Mouse (Mus musculus): ENCODE results near the gene Tmod2. TPM values are rescaled to one million over a fixed set of nuclear protein-coding genes. Genes with fewer than 3 reads are reported as not detected.

The Tmod2 gene
- polyA plus RNA-seq, 1 experiment from 2014 or later = 63.2 TPM

- ATAC-seq (ENCODE audit: low FRiP score) = no peak
- H3K9me3 ChIP-seq (ENCODE audit: control insufficient read depth, low read length) = no peaks in the 10 kb centered on the region
Measured at GRCm38 (mm10) chr9:75527368-75528059, 83.6 kb downstream of the Tmod2 start.

GRCm38 (mm10) chr9:75523646-75524045 is 87.5 kb downstream of the Tmod2 start:
- Histone ChIP-seq H3K9ac (ENCODE audit: low read length) (no peak overlapping the region), H3K4me2 (no peak overlapping the region), H3K27me3 (ENCODE audit: control insufficient read depth, insufficient read depth, low read length) (no peaks in the 10 kb centered on the region), H3K36me3 (ENCODE audit: control insufficient read depth, insufficient read depth, low read length) (no peaks in the 10 kb centered on the region), H3K9me3 (ENCODE audit: control insufficient read depth, low read length) (no peaks in the 10 kb centered on the region), H3K27ac (ENCODE audit: low read depth, low read length) (no peak overlapping the region), H3K4me3 (ENCODE audit: low read depth, low read length) (no peak overlapping the region), H3K4me1 (ENCODE audit: control insufficient read depth, insufficient read depth, low read length) (no peaks in the 10 kb centered on the region)
- WGBS = 62% methylated on average over 6 of the region's 6 CpGs
- ATAC-seq (ENCODE audit: low FRiP score) (no peak), DNase-seq (ENCODE audit: low spot score, missing footprints) (no peak)

More at GRCm38 (mm10) chr9:75527368-75528059, 83.6 kb downstream of the Tmod2 start:
- Histone ChIP-seq H3K4me1 (ENCODE audit: control insufficient read depth, insufficient read depth, low read length) (no peaks in the 10 kb centered on the region), H3K9ac (ENCODE audit: low read length) (no peak overlapping the region), H3K36me3 (ENCODE audit: control insufficient read depth, insufficient read depth, low read length) (no peaks in the 10 kb centered on the region), H3K27me3 (ENCODE audit: control insufficient read depth, insufficient read depth, low read length) (no peaks in the 10 kb centered on the region), H3K27ac (ENCODE audit: low read depth, low read length) (no peak overlapping the region), H3K4me2 (no peak overlapping the region), H3K4me3 (ENCODE audit: low read depth, low read length) (no peak overlapping the region)
- WGBS = 92% methylated on average over 13 of the region's 13 CpGs
- DNase-seq (ENCODE audit: low spot score, missing footprints) = no peak

- Histone ChIP-seq H3K27me3 (ENCODE audit: control insufficient read depth, insufficient read depth, low read length) (no peaks in the 10 kb centered on the region), H3K9me3 (ENCODE audit: control insufficient read depth, low read length) (no peaks in the 10 kb centered on the region), H3K4me1 (ENCODE audit: control insufficient read depth, insufficient read depth, low read length) (no peaks in the 10 kb centered on the region), H3K27ac (ENCODE audit: low read depth, low read length) (no peak overlapping the region), H3K9ac (ENCODE audit: low read length) (no peak overlapping the region), H3K4me3 (ENCODE audit: low read depth, low read length) (no peak overlapping the region), H3K4me2 (no peak overlapping the region), H3K36me3 (ENCODE audit: control insufficient read depth, insufficient read depth, low read length) (no peaks in the 10 kb centered on the region)
- ATAC-seq (ENCODE audit: low FRiP score) = no peak
- DNase-seq (ENCODE audit: low spot score, missing footprints) = no peak
- 75% methylated on average over 2 of the region's 2 CpGs for WGBS
Measured at GRCm38 (mm10) chr9:75522217-75522616, 88.9 kb downstream of the Tmod2 start.

- ATAC-seq (ENCODE audit: low FRiP score) (no peak), DNase-seq (ENCODE audit: low spot score, missing footprints) (no peak)
- H3K9ac ChIP-seq (ENCODE audit: low read length) = no peak overlapping the region
- H3K4me3 ChIP-seq (ENCODE audit: low read depth, low read length) = no peak overlapping the region
- no peaks in the 10 kb centered on the region for H3K4me1 ChIP-seq (ENCODE audit: control insufficient read depth, insufficient read depth, low read length)
- H3K9me3 ChIP-seq (ENCODE audit: control insufficient read depth, low read length) = no peaks in the 10 kb centered on the region
- no peaks in the 10 kb centered on the region for H3K36me3 ChIP-seq (ENCODE audit: control insufficient read depth, insufficient read depth, low read length)
- H3K4me2 ChIP-seq = no peak overlapping the region
- 64% methylated on average over 4 of the region's 4 CpGs for WGBS
- no peak overlapping the region for H3K27ac ChIP-seq (ENCODE audit: low read depth, low read length)
- no peaks in the 10 kb centered on the region for H3K27me3 ChIP-seq (ENCODE audit: control insufficient read depth, insufficient read depth, low read length)
Measured at GRCm38 (mm10) chr9:75521788-75522187, 89.3 kb downstream of the Tmod2 start.

- DNase-seq (ENCODE audit: low spot score, missing footprints) = no peak
- no peak overlapping the region for H3K4me2 ChIP-seq
- 91% methylated on average over 8 of the region's 8 CpGs for WGBS
- ATAC-seq (ENCODE audit: low FRiP score) = no peak
- H3K4me1 ChIP-seq (ENCODE audit: control insufficient read depth, insufficient read depth, low read length) = no peaks in the 10 kb centered on the region
- no peak overlapping the region for H3K4me3 ChIP-seq (ENCODE audit: low read depth, low read length)
- H3K27ac ChIP-seq (ENCODE audit: low read depth, low read length) = no peak overlapping the region
- H3K9me3 ChIP-seq (ENCODE audit: control insufficient read depth, low read length) = no peaks in the 10 kb centered on the region
- no peaks in the 10 kb centered on the region for H3K36me3 ChIP-seq (ENCODE audit: control insufficient read depth, insufficient read depth, low read length)
- no peak overlapping the region for H3K9ac ChIP-seq (ENCODE audit: low read length)
- no peaks in the 10 kb centered on the region for H3K27me3 ChIP-seq (ENCODE audit: control insufficient read depth, insufficient read depth, low read length)
Measured at GRCm38 (mm10) chr9:75520940-75521339, 90.2 kb downstream of the Tmod2 start.

- ATAC-seq (ENCODE audit: low FRiP score) (no peak), DNase-seq (ENCODE audit: low spot score, missing footprints) (no peak)
- no peak overlapping the region for H3K27ac ChIP-seq (ENCODE audit: low read depth, low read length)
- no peaks in the 10 kb centered on the region for H3K4me1 ChIP-seq (ENCODE audit: control insufficient read depth, insufficient read depth, low read length)
- H3K9me3 ChIP-seq (ENCODE audit: control insufficient read depth, low read length) = no peaks in the 10 kb centered on the region
- H3K36me3 ChIP-seq (ENCODE audit: control insufficient read depth, insufficient read depth, low read length) = no peaks in the 10 kb centered on the region
- H3K4me3 ChIP-seq (ENCODE audit: low read depth, low read length) = no peak overlapping the region
- no peaks in the 10 kb centered on the region for H3K27me3 ChIP-seq (ENCODE audit: control insufficient read depth, insufficient read depth, low read length)
- no peak overlapping the region for H3K9ac ChIP-seq (ENCODE audit: low read length)
- 82% methylated on average over 3 of the region's 3 CpGs for WGBS
- no peak overlapping the region for H3K4me2 ChIP-seq
Measured at GRCm38 (mm10) chr9:75517751-75518150, 93.4 kb downstream of the Tmod2 start.

Other genes starting within 250 kb of the Tmod2 start
- 193 and 199 TPM in 2 replicates for gene Mapk6, start 201.3 kb downstream of the Tmod2 start, polyA plus RNA-seq (2014; fragmentation: Nextera tagmentation; extraction: Ambion mirVana)
- 45.2 and 49.9 TPM in 2 replicates for gene Leo1, start 169.8 kb downstream of the Tmod2 start, polyA plus RNA-seq (2014; fragmentation: Nextera tagmentation; extraction: Ambion mirVana)
- 97.4 and 105 TPM in 2 replicates for gene Tmod3, start 51.7 kb downstream of the Tmod2 start, polyA plus RNA-seq (2014; fragmentation: Nextera tagmentation; extraction: Ambion mirVana)
- 12.1 and 14.8 TPM in 2 replicates for gene Lysmd2, start 14.4 kb upstream of the Tmod2 start, polyA plus RNA-seq (2014; fragmentation: Nextera tagmentation; extraction: Ambion mirVana)
- 63.1 and 73.8 TPM in 2 replicates for gene Scg3, start 72.7 kb upstream of the Tmod2 start, polyA plus RNA-seq (2014; fragmentation: Nextera tagmentation; extraction: Ambion mirVana)
- gene Bmp5, start 164.0 kb upstream of the Tmod2 start, polyA plus RNA-seq (2014; fragmentation: Nextera tagmentation; extraction: Ambion mirVana) = 3.4 and 4.0 TPM in 2 replicates

Measured in midbrain, embryonic 11.5 days (tissue).